Mouse (Mus musculus) left cerebral cortex, postnatal 36 days (tissue): ENCODE data around the gene Oxct2b. TPM values are rescaled to one million over a fixed set of nuclear protein-coding genes. Genes with fewer than 3 reads are reported as not detected.
"Not testable (repeated sequence)": the region's sequence is repeated elsewhere in the genome, so short reads cannot be mapped to it uniquely, and the experiment has no call there.

ENCODE experiments used
- DNase-seq, 2 experiments: peaks; one replicate each; pipeline ENCODE4 v3.0.0; 2021 to 2022; ENCODE audit warnings: low spot score in 2 of 2, mixed read lengths in 1 of 2
- intact Hi-C: fragments of 180-260 bp; cut with DNase I; formaldehyde crosslinking; loops from one replicate; pipeline ENCODE4 v1.15.1; 2025
- total RNA-seq, 2 experiments: library from RNA; stranded (reverse); gene quantifications; 2 replicates each; pipeline ENCODE4 v1.2.3; 2021

Gene Oxct2b
- total RNA-seq = under 1 TPM in 1 of 2 experiments, not detected in 1; 0.34 TPM

DNA sequence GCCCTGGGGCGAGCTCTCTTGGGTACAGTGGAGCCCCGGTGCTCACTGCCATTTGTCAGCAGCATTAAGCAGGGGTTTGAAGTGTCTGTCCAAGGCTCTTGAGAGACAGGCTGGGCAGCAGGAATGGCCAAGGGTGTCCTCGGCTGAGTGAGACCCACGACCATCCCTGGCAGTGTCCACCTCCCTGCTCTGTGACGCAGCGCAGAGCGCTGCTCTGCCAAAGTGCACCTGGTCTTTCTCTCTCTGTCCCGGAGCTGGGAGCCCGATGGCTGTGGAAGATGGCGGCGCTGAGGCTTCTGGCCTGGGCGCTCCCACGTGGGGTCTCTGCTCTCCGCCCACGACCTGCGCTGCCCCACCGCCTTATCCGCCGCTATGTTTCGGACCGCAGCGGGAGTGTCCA, at the start of gene Oxct2b:
Oxct2b (plus strand) TSS at position 256 of the 400 bp plus-strand sequence.
- intact Hi-C loops = no loop called here
- no peak for DNase-seq

DNA sequence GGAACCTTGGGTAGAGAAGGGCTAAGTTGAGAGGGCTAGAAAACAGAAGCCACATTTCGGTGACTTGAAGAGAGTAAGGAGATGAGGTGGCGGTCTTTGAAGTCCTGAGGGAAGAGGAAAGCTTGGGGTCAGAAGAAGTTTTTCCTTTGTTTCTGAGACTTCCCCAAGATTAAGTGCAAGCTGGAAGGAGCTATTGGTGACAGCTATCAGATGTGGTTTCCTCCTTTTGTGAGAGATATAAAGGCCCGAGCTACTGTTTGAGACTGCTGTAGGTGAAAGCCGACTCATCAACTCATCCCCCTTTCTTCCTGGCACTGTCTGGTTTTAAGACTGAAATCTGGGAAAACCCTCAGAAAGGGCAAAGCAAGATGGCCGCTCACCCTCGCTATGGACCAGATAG, 47.4 kb upstream of the Oxct2b start:
- intact Hi-C loops = no loop called here
- DNase-seq = no peak

DNA sequence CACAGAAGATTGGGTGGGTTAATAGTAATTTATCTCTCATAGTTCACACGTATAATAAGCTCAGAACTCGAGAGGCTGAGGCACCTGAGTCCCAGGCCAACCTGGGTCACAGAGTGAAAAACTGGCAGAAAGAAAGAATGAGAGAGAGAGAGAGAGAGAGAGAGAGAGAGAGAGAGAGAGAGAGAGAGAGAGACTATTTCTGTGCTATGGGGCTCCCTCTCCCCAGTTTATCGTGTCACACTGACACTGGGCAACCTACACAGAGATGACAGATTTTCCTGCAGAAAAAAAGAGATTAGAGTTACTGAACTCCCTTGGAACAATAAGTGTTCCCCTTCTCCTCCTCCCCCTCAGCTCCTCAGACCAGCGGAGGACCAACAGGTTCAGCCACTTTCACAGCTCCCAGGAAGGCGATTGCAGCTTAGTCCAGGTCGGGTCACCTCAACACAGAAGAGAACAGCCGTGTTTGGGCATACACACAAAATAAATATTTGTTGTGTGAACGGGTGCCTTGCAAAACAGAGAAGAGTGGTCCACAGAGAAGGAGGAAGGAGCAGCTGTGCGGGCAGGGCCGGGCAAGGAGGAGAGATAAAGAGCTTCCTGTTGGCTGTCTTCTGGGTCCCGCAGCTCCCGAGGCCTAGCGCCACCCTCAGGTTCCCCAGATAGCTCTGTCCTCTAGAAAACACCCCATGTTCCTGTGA, 44.6 kb upstream of the Oxct2b start:
- intact Hi-C loops = no loop called here
- DNase-seq = no peak

DNA sequence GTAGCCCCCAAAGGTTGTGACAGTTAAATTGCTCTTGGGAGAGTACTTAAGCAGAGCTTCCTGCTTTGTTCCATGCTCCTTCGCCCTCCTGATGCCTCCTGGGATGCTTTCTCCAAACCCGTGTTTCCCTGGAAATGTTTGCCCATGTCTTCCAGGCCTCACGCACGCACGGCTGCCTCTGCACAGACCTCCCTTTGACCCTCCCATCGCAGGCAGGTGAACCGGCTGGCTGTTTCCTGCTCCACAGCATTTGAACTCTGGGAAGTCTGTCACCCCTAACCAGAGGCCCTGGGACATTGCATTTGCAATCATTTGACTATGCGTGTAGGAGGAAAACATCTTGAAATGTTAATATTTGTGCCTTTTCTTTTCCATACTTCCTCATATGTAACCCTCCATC, 39.1 kb upstream of the Oxct2b start:
- DNase-seq = no peak
- intact Hi-C loops = no loop called here

DNA sequence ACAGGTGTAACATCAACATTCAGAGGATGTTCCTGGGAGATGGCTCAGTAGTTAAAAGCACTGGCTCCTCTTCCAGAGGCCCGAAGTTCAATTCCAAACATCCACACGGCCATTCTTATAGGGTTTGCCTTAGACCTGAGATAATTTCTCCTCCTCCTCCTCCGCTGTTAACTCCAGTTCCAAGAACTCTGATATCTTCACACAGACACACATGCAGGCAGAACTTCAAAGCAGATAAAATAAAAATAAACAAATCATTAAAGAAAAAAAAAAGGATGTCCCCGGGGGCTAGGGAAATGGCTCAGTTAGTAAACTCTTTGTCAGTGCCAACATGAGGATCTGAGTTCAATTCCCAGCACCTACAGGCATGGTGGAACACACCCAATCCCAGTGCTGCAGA, 37.8 kb upstream of the Oxct2b start:
- DNase-seq = no peak
- intact Hi-C loops = no loop called here

DNA sequence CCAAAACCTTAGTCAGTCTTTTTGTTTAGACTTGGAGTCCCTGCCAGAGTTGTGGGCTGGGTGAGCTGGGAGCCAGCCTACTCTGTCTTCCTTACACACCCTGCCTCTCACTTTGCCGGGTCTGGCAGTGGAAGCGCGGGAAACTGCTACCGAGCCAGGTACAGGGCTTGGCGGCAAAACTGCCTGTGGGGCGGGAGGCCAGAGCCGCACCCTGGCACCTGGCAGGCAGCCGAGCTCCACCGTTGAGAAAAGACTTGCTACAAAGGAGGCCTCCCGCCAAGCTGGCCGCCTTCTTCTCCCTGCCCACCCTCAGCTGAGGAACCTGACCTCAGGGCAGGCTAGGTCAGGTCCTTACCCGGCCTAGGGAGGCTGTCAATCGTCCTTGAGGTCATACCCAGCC, 35.3 kb upstream of the Oxct2b start:
- DNase-seq = peak; percentile 47 to 53
- intact Hi-C loops = loop anchor here (5.0 to 10.0 kb wide), 3 partner anchors 168 to 266 kb away; no protein-coding TSS in a partner anchor

DNA sequence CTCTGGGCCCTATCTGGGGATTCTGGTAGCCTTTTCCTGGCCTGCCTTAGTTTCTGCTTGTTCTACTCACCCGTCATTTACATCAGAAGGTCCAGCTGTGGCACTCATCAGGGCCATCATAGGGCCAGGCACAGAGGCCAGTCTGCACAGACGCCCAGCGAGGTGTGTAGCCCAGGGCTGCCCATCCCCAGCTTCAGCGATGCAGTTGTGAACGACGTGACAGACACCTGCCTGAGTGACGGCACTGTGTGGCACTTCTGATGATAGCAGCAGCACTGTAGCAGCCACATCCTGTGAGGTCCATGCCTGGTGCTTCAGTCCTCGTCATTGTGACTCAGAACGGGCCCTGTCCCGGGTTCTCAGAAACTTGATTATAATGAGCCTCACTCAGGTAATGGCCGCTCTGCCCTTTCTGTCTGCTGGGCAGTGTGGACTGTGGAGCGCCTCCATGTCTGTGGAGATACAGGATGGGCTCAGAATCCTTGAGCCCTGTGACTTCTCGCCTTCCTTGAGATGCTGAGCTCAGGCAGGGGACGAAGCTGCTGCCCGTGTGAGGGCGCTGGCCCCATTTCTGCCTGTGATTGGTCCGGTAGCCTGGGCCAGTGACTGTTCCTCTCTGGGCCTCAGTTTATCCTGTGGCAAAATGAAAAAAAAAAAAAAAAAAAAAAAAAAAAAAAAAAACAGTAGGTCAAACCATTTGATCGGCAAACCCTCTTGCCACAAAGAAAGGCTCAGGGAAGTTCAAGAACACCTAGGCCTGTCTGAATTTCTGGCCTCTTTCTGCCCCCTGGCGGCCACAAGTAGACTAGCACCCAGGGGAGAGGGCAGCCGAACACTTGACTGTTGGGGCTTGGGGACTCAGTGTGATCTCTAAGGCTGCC, 33.5 kb upstream of the Oxct2b start:
- peak; percentile 55 to 61 for DNase-seq
- intact Hi-C loops = loop anchor here (1.0 to 10.0 kb wide), 4 partner anchors 87 to 268 kb away; partner anchors contain the start of gene Mycl

DNA sequence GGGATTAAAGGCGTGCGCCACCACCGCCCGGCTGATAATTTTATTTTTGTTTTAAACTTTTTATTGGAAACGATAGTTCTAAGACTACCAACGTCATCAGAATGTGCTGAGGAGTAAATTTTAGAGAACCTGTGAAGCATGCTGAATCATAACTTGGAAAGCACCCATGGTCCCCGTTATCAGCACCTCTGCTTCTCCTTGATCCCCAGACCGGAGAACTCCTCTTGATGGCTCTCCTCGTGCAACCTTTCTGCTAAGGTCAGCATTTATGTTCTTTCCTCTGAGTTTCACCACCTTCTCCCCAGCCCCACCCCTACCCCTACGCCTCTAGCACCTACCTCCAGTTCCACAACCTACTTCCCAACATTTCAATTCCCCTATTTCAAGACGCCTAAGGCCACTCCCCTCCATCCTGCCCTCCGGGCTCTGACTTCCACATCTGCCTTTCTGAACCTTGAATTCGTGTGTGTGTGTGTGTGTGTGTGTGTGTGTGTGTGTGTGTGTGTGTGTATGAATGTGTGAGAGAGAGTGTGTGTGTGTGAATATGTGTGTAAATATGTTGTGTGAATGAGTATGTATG, 32.7 kb upstream of the Oxct2b start:
- no peak for DNase-seq
- intact Hi-C loops = loop anchor here (1.0 to 10.0 kb wide), 4 partner anchors 88 to 269 kb away; partner anchors contain the start of gene Mycl

DNA sequence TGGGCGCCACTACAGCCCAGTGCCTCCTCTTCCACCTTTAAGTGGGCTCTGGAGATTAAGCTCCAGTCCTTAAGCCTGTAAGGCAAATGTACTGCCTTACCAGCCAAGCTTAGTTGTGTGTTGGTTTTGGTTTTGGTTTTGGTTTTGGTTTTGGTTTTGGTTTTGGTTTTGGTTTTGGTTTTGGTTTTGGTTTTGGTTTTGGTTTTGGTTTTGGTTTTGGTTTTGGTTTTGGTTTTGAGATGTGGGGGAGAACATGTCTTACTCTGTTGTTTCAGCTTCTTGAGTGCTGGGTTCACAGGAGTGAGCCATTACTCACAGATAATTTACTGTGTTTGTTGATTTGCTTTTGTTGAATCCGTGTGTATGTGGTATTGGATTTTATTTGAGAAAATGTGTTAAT, 30.8 kb upstream of the Oxct2b start:
- no peak for DNase-seq
- intact Hi-C loops = loop anchor here (10.0 kb wide), 1 partner anchor 270 kb away; no protein-coding TSS in a partner anchor

DNA sequence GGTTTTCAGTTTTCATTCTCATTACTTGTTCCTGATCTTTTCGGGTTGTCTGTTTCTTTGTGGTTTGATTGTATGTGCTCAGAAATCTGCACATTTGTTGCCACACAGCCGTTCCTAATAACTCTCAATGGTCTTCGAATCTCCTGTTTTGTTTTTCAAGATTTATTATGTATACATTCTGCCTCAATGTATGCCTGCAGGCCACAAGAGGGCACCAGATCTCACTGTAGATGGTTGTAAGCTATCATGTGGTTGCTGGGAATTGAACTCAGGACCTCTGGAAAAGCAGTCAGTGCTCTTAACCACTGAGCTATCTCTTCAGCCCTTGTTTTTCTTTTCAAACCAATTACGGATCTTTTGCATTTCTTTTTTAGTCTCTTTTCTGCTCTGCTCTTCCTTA, 29.7 kb upstream of the Oxct2b start:
- intact Hi-C loops = loop anchor here (10.0 kb wide), 1 partner anchor 272 kb away; no protein-coding TSS in a partner anchor
- no peak for DNase-seq

DNA sequence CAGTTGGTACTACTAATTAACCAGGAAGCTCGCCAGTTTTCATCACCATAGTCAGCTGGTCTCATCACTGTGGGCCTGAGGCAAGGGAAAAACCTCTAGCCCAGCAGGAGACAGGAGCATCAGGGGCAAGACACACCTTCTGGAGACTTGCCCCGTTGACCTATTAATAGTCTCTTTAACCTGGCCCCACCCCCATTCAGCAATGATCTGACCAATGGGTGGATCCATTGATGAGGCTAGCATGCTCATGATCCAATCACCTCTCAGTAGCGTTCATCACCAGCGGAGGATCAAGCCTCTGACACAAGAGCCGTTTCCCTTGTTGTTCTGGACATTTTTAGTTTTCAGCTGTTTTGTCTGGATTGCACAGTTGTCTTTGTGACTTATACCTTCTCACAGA, 23.4 kb upstream of the Oxct2b start:
- no peak for DNase-seq
- intact Hi-C loops = no loop called here

DNA sequence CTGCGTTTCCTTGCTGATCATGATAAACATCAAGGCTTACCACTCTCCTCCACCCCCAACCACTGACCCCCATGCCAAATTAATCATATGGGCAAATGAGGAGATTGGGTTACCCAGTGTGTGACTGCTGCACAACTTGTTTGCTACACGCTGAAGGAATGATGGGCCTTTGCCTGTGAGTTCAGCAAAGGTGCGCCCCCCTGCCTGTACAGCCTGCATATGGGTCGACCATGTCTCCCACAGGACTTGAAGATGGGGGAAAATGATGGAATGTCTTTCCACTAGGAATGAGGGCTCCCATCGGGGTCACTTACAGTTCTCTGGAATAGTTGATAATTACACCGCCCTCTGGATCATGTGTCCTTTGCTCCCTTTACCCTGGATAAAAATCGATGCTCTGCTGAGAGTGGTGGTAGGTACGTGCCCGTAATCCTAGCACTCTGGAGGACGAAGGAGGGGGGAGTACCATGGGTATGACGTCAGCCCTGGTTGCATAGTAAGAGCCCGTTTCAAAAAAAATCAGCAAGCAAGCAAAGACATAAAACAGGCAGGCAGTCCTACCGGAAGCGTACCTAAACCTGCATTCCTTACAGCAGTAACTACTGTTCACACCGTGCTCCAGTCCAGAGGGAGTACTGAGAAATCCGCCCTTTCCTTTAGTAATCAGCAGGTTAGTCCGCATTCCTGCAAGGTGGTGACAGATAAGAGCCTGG, 22.8 kb upstream of the Oxct2b start:
- intact Hi-C loops = no loop called here
- DNase-seq = no peak

DNA sequence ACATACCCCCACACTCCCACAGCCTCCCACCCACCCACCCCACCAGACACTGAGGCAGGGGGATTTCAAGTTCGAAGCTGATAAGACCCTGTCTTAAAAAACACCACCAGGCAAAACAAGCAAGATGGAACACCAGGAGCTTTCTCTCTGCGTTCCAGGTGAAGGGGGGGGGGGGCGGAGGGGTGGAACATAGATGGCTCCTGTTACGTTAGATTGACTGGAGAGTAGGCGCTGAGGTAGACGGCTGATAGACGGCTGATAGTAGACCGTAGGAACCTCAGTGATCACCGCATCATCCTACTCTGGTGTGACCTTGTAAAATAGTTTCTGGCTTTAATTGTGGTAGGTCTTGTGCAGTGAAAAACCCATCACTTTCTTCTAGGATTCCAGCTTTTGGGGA, 22.2 kb upstream of the Oxct2b start:
- intact Hi-C loops = no loop called here

DNA sequence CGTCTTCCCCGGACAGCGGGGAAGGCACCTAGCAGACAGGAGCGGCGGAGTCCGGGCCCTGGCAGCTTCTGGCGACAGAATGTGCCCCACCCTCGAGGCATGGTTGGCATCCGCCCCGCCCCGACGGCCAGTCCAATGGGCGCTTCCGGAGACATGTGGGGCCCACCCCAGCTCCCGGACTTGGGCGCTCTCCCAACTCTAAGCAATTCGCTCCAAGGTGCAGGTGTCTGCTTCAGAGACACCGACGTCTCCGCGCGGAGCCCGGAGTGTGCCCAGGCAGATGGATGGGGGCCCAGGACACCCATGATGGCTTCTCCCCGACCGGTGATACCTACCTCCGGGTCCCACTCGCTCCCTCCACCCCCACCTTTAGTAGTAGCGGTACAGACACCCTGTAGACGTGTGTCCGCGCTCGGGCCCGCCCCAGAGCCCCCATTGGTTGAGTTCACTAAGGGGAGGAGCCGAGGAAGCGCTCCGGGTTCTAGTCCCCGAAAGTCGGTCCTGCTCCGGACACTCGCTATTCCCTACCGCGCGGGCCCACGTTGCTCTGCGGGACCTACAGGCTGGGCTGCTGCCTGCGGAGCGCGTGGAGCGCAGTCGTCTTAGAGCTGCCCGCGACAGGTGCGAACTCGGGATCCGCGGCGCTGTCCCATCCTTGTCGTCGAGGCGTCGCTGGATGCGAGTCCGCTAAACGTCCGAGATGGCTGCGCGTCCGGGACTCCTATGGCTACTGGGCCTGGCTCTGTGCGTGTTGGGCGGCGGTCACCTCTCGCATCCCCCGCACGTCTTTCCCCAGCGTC, 11.2 kb upstream of the Oxct2b start, which contains the start of gene Bmp8b:
Bmp8b (plus strand) TSS at position 515 of the 800 bp plus-strand sequence.
- intact Hi-C loops = no loop called here

More for the DNA sequence above, 22.2 kb upstream of the Oxct2b start:
- DNase-seq = no peak

DNA sequence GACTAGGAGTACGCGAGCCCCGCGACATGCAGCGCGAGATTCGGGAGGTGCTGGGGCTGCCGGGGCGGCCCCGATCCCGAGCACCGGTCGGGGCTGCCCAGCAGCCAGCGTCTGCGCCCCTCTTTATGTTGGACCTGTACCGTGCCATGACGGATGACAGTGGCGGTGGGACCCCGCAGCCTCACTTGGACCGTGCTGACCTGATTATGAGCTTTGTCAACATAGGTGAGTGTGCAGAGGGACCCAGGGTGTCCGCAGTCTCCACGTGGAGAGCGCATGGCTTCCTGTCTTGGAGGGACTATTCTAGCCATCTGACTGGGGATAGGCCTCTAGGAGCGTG, 10.6 kb upstream of the Oxct2b start:
- DNase-seq = no peak

More for the DNA sequence above, 11.2 kb upstream of the Oxct2b start, which contains the start of gene Bmp8b:
- DNase-seq = no peak

DNA sequence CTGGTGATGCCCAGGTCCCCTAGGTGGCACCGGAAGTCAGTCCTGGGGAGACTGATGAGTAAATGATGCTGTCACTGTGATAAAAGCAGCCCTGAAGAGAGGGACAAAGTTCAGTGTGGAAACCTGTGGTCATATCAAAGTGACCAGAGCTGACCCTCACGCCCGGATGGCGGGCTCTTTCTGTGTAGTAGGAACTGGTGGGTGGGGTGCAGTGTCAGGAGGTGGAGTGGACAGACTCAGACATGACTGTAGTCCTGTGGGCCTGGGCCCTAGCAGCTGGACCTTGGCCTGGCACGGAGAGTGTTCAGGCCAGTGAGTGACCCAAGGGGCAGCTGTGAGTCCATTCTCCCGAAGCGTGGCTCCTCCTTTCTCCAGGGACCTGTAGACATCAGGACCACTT, 10.1 kb upstream of the Oxct2b start:
- intact Hi-C loops, DNase-seq: not testable (repeated sequence)

More for the DNA sequence above, 10.6 kb upstream of the Oxct2b start:
- intact Hi-C loops = no loop called here

DNA sequence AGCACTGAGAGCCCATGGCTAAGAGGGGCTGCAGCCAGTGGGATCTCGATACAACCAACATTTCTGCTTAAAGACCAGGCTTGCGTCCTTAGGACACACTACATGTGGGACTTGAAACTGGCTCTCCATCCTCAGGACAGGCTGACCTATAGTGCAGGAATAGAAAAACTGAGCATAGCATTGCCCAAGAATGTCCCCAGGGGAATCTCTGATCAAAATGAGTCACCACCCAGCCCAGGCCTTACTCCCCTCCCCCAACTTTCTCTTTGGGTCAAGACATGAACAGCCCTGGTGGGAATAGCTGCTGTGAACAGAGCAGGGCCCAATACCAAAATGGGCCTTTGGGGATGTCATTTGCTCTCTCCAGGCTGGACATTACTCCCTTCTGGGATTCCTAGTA, 9.2 kb upstream of the Oxct2b start:
- intact Hi-C loops = no loop called here
- DNase-seq = no peak

DNA sequence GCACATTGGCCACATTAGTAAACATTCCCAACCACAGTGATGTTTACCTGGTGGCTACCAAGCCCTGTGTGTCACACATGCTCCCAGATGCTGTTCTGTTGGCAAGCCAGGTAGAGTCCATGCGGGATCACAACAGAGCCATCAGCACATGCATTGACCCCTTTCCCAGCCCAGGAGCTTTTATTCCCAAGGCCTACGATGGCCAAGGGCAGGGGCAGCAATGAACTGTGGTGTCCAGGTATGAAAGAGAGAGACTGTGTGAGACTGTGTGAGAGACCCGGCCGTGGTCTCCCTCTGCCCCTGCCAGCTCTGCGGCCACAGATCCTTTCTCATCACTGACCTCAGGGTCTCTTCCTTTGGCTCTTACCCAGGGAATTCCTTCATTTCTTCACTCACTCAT, 8.0 kb upstream of the Oxct2b start:
- no peak for DNase-seq
- intact Hi-C loops = no loop called here

DNA sequence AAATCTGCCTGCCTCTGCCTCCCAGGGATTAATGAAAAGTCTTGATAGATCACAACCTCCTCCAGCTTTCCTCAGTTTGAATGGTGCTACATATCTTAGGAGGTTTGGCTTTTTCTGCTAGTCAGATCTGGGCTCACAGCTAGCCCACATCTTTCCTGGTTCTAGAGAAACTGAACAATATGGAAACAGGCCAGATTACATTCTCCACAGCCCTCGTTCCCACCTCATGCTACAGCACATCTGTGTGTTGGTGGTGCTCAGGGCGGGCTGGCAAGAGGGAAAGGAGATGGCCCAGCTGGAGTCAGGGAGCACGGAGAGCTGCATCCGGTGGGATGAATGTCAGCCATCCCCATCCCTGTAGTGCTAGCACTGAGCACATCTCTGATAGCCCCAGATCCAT, 5.3 kb upstream of the Oxct2b start:
- intact Hi-C loops = no loop called here
- peak; percentile 29 to 36 for DNase-seq
